Mouse (Mus musculus) inflammation-experienced regulatory T-cells, adult 16 weeks (primary cell): Measurements from ENCODE around the gene Gba2. TPM values are rescaled to one million over a fixed set of nuclear protein-coding genes. Genes with fewer than 3 reads are reported as not detected.

ENCODE experiments used
- polyA plus RNA-seq: library from polyadenylated mRNA; unstranded; fragments of 100-300 nt; shearing (Covaris generic); gene quantifications from one replicate; pipeline ENCODE4 v1.2.1, GENCODE M21; 2017

The Gba2 gene
- polyA plus RNA-seq: 35.9 TPM

DNA sequence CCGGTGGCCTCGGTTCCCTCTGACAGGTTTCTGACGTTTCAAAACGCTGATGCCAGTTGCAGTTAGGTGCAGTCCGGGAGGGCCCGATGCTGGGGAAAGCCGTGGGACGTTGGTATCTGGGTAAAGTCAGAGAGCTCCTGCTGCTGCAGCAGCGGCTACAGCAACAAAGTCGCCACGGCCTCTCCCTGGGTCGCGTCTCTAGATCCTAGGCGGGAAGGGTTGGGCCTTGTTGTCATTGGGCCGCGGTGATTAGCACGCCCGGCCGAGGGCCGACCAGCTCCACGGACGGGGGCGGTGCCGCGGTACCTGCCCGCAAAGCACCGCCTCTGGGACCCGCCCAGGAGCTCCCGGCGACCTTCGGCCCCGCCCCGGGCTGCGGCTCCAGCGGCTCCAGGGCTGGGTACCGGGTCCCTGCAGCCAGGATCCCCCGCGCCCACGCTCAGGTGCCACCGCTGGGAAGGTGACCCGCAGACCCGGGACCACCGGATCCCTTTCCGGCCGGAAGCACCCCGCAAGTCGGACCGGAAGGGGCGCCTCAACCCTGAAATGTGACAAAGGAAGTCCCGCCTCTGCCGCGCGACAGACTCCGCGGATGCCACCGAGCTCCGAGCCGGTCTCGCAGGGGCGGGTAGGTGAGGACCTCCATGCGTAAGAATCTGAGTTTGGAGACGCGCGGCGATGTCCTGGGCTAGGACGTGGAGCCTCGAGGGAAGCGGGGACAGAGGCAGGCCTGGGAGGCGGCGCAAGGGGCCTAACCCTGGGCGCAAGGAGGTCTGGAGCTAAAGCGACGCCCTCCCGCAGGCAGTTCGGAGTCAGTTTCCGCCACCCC, at the start of gene Gba2, which contains the start of gene Rgp1:
TSS of gene Gba2 (minus strand) at position 498 of the 829 bp plus-strand sequence.
TSS of gene Rgp1 (plus strand) at position 340 of the 829 bp plus-strand sequence.

GRCm38 (mm10) chr4:43584444-43585416, 6.1 kb upstream of the Gba2 start, which contains the start of gene Msmp:
TSS of gene Msmp (minus strand) at chr4:43584494.

DNA sequence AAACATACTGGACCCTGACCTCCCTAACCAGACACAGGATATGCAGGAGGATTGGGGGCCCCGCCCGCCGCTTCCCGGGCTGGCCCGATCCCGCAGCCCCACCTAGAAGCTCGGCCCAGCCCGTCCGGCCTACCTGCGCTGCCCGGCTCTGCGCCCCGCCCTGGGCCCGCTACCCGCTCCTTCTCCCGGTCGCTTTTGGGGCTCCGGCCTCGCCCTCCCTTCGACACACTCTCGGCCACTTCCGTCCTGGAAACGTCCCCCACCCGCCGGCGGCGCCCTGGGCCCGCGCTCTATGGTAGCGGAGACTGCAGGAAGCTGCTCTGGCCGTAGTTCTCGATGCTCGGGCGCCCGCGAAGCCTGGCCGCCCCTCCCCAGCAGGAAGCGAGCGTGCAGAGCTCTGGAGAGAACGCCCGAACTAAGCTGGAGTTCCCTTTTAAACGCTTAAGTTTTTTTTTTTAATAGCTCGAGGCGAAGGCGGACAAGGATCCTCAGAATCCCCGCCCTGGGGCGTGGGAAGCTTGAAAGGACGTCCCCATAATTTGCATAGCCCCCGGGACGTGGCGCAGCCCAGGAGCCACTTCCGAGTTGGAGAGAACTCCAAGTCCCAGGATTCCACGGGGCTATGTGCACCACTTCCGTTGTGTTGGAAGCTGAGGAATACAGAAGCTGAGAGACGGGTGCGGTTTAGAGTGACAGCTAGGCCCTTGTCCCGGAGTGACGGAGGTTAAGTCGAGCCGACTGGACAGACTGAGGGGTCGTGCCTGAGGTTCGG, 16.5 kb downstream of the Gba2 start, which contains the start of the genes Creb3 and Tln1:
TSS of gene Creb3 (plus strand) at position 336 of the 772 bp plus-strand sequence.
TSS of gene Tln1 (minus strand) at position 695 of the 772 bp plus-strand sequence.

Other genes starting within 250 kb of the Gba2 start
- gene Rusc2, start 196.9 kb downstream of the Gba2 start, polyA plus RNA-seq: 0.22 TPM
- not detected for gene Fam166b, start 149.7 kb downstream of the Gba2 start, polyA plus RNA-seq
- gene Tesk1, start 136.9 kb downstream of the Gba2 start, polyA plus RNA-seq: 0.61 TPM
- gene Cd72, start 124.2 kb downstream of the Gba2 start, polyA plus RNA-seq: 85.9 TPM
- gene Sit1, start 95.1 kb downstream of the Gba2 start, polyA plus RNA-seq: 156 TPM
- gene Ccdc107, start 86.0 kb downstream of the Gba2 start, polyA plus RNA-seq: 96.1 TPM
- gene Arhgef39, start 79.2 kb downstream of the Gba2 start, polyA plus RNA-seq: 6.2 TPM
- gene Car9, start 71.9 kb downstream of the Gba2 start, polyA plus RNA-seq: 1.0 TPM
- not detected for gene Tpm2, start 55.1 kb downstream of the Gba2 start, polyA plus RNA-seq
- 96.5 TPM for gene Creb3, start 16.5 kb downstream of the Gba2 start, polyA plus RNA-seq
- gene Tln1, start 16.2 kb downstream of the Gba2 start, polyA plus RNA-seq: 397 TPM
- 21.7 TPM for gene Rgp1, start 158 bp downstream of the Gba2 start, polyA plus RNA-seq
- gene Msmp, start 5.6 kb upstream of the Gba2 start, polyA plus RNA-seq: 3.5 TPM
- not detected for gene Npr2, start 53.1 kb upstream of the Gba2 start, polyA plus RNA-seq
- gene Spag8, start 74.7 kb upstream of the Gba2 start, polyA plus RNA-seq: 0.50 TPM
- gene Hint2, start 77.6 kb upstream of the Gba2 start, polyA plus RNA-seq: 79.8 TPM
- gene Tmem8b, start 90.1 kb upstream of the Gba2 start, polyA plus RNA-seq: 0.89 TPM
- gene Fam221b, start 90.3 kb upstream of the Gba2 start, polyA plus RNA-seq: 1.2 TPM
- not detected for gene Olfr70, start 121.9 kb upstream of the Gba2 start, polyA plus RNA-seq
- gene Olfr71, start 131.4 kb upstream of the Gba2 start, polyA plus RNA-seq: not detected
- not detected for gene Hrct1, start 148.3 kb upstream of the Gba2 start, polyA plus RNA-seq
- gene Spaar, start 151.2 kb upstream of the Gba2 start, polyA plus RNA-seq: not detected
- gene Olfr159, start 192.1 kb upstream of the Gba2 start, polyA plus RNA-seq: not detected
- not detected for gene Olfr156, start 245.0 kb upstream of the Gba2 start, polyA plus RNA-seq